Mouse (Mus musculus): ENCODE results near the gene Ttc17. TPM values are rescaled to one million over a fixed set of nuclear protein-coding genes. Genes with fewer than 3 reads are reported as not detected.
"Not testable (repeated sequence)": the region's sequence is repeated elsewhere in the genome, so short reads cannot be mapped to it uniquely, and the experiment has no call there.

Ttc17 gene
- total RNA-seq (2021), result 10 to 100 TPM; 31.8 to 32.9 TPM
- long read RNA-seq, experiment 1, full-length matches to known transcripts, result 13 of 19 reads
- long read RNA-seq, experiment 1, partial matches to known transcripts, result 1 of 19 reads
- long read RNA-seq, experiment 1, other reads (novel, unspliced or antisense), result 5 of 19 reads
- long read RNA-seq, experiment 2, full-length matches to known transcripts, result 12 of 15 reads
- long read RNA-seq, experiment 2, partial matches to known transcripts, result 2 of 15 reads
- long read RNA-seq, experiment 2, other reads (novel, unspliced or antisense), result 1 of 15 reads

GRCm38 (mm10) chr2:94406083-94406957 is at the start of gene Ttc17:
Gene Ttc17, minus strand, starts transcription at chr2:94406689.
- DNase-seq, result peak; percentile 90 to 92
- intact Hi-C loops (cut with DNase I), result loop anchor here (2.0 kb wide), 1 partner anchor 30 kb away; no protein-coding TSS in a partner anchor

GRCm38 (mm10) chr2:94449643-94450042 is 43.2 kb upstream of the Ttc17 start:
- DNase-seq, result no peak
- intact Hi-C loops (cut with DNase I), result no loop called here

GRCm38 (mm10) chr2:94436952-94437351 is 30.5 kb upstream of the Ttc17 start:
- intact Hi-C loops (cut with DNase I), result loop anchor here (2.0 kb wide), 2 partner anchors 30 to 66 kb away; partner anchors contain the start of gene Ttc17
- no peak for DNase-seq

GRCm38 (mm10) chr2:94435481-94435880 is 29.0 kb upstream of the Ttc17 start:
- intact Hi-C loops (cut with DNase I), result no loop called here
- DNase-seq, result no peak

GRCm38 (mm10) chr2:94434833-94435232 is 28.3 kb upstream of the Ttc17 start:
- intact Hi-C loops (cut with DNase I), result no loop called here
- no peak for DNase-seq

GRCm38 (mm10) chr2:94432214-94432613 is 25.7 kb upstream of the Ttc17 start:
- no peak for DNase-seq
- intact Hi-C loops (cut with DNase I), result no loop called here

GRCm38 (mm10) chr2:94428456-94428855 is 22.0 kb upstream of the Ttc17 start:
- no peak for DNase-seq
- intact Hi-C loops (cut with DNase I), result no loop called here

DNA sequence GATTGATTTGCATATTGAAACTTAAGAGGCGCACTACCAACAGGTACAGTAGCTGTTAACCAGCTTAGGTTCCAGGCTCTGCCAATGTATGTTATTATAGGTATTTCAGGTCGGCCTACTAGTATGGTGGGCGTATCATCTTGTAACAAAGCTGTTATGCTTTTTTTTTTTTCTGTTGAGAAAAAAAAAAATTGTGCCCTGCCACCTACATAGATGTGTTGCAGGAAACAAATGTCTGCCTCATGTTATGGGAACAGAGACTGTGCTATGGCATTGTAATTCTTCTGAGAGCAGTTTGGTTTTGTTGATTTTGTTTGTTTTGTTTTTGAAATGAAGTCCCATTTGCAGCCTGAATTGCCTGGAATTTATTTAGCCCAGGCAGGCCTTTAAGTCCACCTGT is 952 bp upstream of the Ttc17 start:
- DNase-seq, result no peak
- intact Hi-C loops (cut with DNase I), result loop anchor here (2.0 kb wide), 1 partner anchor 29 kb away; no protein-coding TSS in a partner anchor

GRCm38 (mm10) chr2:94407021-94407420 is 532 bp upstream of the Ttc17 start:
- intact Hi-C loops (cut with DNase I), result loop anchor here (2.0 kb wide), 1 partner anchor 30 kb away; no protein-coding TSS in a partner anchor
- peak in 1 of 2 experiments; percentile 9 for DNase-seq

DNA sequence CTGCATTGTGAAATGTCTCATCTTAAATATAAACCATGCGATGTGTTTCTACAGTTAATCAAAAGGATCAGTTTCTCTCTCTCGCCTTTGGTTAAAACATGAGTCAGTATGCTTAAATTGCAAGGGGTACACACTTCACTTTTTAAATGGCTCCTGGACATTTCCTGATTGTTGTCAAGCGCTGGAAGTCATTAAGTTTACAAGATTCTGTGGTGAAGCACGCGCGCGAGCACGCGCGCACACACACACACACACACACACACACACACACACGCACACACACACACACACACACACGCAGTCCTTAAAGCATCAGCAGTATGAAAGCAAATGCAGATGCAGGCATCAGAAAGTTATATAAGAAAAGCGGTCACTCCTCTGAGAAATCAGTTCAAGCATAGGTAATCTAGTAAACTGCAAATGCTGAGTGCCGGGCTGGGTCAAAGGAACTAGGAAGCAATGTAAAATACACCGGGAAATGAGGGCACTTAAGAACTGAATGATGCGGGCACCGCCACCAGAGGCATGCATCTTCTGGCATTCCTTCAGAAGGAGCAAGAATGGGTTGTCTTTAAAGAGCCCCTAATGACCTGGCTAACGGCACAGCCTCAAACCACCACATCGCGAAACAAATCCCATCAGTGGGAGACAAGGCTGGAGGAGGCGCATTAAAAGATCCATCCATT is 949 bp downstream of the Ttc17 start:
- intact Hi-C loops (cut with DNase I), result loop anchor here (2.0 kb wide), 1 partner anchor 31 kb away; no protein-coding TSS in a partner anchor
- peak in 1 of 2 experiments; percentile 5 for DNase-seq

DNA sequence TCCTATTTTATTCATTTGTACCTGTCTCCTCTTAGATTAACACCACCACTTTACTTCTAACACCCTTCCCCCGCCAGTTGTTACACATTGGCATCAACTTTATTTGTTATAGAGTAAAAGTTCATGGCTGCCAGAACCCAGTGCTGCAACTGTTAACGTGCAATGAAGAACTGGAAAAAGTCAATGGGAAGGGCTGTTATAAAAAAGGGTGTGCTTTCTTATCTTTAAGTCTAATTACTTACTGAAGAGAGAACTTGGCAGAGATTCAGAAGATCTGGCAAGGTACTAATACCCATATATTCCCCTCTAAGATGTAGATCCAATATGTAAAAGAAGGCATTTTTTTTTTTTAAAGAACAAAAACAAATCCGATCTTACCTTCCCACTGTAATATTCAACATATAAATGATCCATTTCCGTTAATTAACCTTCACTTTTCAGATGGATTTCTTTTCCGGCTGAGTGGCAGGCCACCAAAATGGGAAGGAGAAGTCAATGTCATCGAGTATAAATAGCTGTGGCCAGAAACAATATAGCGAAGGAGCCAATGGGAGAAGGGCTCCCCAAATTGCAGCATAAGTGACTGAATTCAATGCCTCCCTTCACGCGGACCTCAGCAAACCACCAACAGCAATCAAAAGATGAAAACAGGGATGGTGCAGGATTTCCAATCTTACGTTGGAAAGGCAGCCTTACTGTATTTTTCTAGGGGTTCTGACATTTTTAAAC is 1.8 kb downstream of the Ttc17 start:
- intact Hi-C loops (cut with DNase I), result no loop called here
- DNase-seq, result no peak

GRCm38 (mm10) chr2:94402561-94402960 is 3.9 kb downstream of the Ttc17 start:
- no peak for DNase-seq
- intact Hi-C loops (cut with DNase I), result no loop called here

DNA sequence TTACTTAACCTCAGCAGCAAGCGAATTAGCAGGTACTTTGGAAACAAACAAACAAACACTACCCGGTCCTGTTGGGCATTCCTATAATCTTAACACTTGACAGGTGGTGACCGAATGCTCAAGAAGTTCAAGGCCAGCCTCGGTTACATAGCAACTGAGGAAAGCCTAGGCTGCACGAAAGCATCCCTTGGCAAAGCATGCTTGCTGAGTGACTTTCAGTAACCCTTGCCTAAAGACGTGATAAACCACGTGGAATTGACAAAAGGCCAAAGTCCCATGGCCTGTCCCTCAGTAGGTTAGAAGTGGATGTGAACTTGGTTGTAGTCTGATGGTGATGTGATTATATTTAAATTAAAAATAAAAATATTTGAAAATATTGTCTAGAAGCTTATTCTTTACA is 4.4 kb downstream of the Ttc17 start:
- no peak for DNase-seq
- intact Hi-C loops (cut with DNase I), result no loop called here

- intact Hi-C loops (cut with DNase I), result no loop called here
- DNase-seq, result peak in 1 of 2 experiments; percentile 20
Measured at GRCm38 (mm10) chr2:94401006-94401405, 5.5 kb downstream of the Ttc17 start.

GRCm38 (mm10) chr2:94398138-94398970 is 8.1 kb downstream of the Ttc17 start:
- intact Hi-C loops (cut with DNase I), result no loop called here
- peak; percentile 56 to 63 for DNase-seq

DNA sequence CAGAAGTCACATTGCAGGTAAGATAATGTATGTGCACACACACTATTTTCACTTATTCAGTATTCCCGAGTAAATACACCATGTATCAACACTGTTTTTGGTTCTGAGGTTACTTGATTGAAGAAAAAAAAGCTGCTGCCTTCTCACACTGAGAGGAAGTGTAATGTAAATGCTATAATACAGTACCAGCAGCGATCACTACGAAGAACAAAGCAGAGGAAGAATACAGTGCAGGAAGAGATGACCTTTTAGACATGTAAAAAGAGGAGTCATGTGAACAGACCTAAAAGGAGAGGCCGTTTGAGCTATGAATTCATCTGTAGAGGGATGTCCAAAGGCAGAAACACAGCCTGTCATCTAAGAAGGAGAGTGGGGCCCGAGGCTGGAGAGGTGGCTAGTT is 9.0 kb downstream of the Ttc17 start:
- intact Hi-C loops (cut with DNase I), result no loop called here

GRCm38 (mm10) chr2:94396325-94396724 is 10.2 kb downstream of the Ttc17 start:
- DNase-seq, result no peak
- intact Hi-C loops (cut with DNase I), result no loop called here

More for the DNA sequence above, 9.0 kb downstream of the Ttc17 start:
- DNase-seq, result no peak

DNA sequence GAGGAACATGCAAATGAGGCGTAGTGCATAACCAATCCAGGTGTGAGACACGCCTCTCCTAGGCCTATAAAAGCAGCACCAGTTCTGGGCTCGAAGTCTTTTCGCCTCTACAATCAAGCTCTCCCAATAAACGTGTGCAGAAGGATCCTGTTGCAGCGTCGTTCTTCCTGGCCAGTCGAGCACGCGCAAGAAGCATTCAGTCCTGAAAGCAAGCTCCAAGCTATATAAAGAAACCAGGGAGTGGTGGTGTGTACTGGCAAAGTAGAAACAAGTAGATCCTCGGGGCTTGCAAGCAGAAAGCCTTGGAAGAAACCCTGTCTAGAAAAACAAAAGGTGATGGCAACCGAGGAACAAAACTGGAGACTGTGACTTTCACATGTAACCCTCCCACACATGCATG is 15.4 kb downstream of the Ttc17 start:
- DNase-seq, result not testable (repeated sequence)

GRCm38 (mm10) chr2:94389000-94389399 is 17.5 kb downstream of the Ttc17 start:
- intact Hi-C loops (cut with DNase I), result no loop called here
- DNase-seq, result no peak

More for the DNA sequence above, 15.4 kb downstream of the Ttc17 start:
- intact Hi-C loops (cut with DNase I), result not testable (repeated sequence)

Measured in heart, postnatal 14 days (tissue).